Mouse (Mus musculus) mature B cell (primary cell): Measurements from ENCODE around the gene Hdac2.

Experiments
- in situ Hi-C: fragments of 300-500 bp; cut with MboI; formaldehyde crosslinking; loops from 2 replicates; pipeline ENCODE4 v1.14.3; 2019

Hdac2 gene

GRCm38 (mm10) chr10:36974086-36974675 lies at the start of gene Hdac2:
TSS of gene Hdac2 (plus strand) at chr10:36974544.
- in situ Hi-C loops, result no loop called here

- in situ Hi-C loops, result no loop called here
Measured at GRCm38 (mm10) chr10:36928212-36928611, 46.1 kb upstream of the Hdac2 start.

DNA sequence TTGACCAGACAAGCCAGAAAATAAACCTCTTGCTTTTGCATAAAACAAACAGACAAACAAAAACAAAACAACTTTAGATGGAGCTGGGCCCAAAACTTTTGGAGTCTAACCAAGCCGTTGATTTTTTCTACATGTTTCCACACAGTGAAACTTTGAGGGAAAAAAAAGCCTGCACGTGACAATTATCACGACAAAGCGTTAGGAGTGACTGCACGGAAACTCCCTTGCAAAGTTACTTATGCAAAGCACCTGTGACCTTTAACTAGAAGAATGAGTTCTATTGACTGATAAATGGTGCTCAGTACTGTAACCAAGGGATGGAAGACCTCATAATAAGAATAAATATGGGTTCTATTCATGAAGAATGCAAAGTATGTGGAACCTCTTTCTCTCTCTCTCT lies 38.5 kb upstream of the Hdac2 start:
- in situ Hi-C loops, result no loop called here

DNA sequence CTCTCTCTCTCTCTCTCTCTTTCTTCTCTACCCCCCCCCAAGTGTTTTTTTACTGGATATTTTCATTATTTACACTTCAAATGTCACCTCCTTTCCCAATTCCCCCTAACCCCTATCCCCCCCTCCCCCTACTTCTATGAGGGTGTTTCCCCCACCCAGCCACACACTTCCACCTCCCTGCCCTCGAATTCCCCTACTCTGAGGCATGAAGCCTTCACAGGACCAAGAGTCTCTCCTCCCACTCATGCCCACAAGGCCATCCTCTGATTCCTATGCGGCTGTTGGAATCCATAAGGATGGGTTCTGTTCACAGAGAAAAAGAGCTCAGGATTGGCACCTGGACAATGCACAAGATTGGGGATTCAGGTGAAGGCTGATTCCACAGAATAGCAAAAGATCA lies 38.1 kb upstream of the Hdac2 start:
- in situ Hi-C loops, result no loop called here

- in situ Hi-C loops, result no loop called here
Measured at GRCm38 (mm10) chr10:36951742-36952141, 22.6 kb upstream of the Hdac2 start.

DNA sequence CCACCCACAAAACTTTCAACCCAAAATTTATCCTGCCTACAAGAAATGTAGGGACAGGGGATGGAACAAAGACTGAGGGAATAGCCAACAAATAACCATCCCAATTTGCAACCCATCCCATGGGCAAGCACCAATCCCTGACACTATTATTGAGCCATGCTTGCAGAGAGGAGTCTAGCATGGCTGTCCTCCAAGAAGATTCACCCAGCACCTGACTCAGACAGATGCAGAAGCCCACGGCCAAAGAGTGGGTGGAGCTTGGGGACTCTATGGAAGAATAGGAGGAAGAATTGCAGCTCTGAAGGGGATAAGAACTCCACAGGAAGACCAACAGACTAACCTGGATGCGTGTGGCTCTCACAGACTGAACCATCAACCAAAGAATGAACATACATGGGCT lies 21.7 kb upstream of the Hdac2 start:
- in situ Hi-C loops, result no loop called here

GRCm38 (mm10) chr10:36959563-36960110 lies 14.7 kb upstream of the Hdac2 start:
- in situ Hi-C loops, result no loop called here

DNA sequence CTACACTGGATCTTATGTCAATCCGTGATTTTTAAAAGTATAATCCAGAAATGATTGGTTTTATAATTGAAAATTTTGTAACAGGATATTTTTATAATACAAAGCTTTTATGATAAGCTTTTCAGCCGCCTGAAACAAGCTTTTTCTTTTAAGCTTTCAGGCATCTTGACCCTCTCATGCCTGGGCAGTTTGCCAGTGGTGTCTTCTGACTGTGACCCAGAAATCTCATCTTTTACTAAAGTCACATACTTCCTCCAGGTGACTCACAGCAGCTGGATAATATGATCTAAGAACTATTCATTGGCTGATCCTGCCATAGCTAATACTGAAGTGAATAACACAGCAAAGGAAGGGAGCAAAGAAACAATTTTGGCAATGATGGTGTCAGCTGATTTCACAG lies 9.9 kb upstream of the Hdac2 start:
- in situ Hi-C loops, result no loop called here

- in situ Hi-C loops, result no loop called here
Measured at GRCm38 (mm10) chr10:36974676-36975520, 554 bp downstream of the Hdac2 start.

DNA sequence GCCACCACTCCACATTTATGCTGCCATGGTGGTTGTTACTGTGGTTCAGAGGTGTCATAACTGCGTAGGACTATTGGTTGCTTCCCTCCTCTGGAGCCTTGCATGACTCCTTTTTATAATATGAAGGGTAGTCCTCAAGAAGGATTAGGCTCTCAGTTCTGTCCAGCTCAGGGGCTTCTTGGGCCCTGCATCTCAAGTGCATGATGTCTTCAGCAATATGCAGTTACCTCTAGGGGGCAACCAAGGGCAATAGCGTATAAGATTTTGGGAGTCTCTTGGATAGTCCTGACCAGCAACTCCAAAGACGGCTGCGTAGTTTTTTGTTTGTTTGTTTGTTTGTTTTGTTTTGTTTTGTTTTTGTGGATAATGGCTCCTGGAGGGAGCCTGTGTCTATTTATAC lies 7.5 kb downstream of the Hdac2 start:
- in situ Hi-C loops, result no loop called here

- in situ Hi-C loops, result no loop called here
Measured at GRCm38 (mm10) chr10:36992149-36992548, 17.8 kb downstream of the Hdac2 start.

GRCm38 (mm10) chr10:37000839-37001238 lies 26.5 kb downstream of the Hdac2 start:
- in situ Hi-C loops, result no loop called here

DNA sequence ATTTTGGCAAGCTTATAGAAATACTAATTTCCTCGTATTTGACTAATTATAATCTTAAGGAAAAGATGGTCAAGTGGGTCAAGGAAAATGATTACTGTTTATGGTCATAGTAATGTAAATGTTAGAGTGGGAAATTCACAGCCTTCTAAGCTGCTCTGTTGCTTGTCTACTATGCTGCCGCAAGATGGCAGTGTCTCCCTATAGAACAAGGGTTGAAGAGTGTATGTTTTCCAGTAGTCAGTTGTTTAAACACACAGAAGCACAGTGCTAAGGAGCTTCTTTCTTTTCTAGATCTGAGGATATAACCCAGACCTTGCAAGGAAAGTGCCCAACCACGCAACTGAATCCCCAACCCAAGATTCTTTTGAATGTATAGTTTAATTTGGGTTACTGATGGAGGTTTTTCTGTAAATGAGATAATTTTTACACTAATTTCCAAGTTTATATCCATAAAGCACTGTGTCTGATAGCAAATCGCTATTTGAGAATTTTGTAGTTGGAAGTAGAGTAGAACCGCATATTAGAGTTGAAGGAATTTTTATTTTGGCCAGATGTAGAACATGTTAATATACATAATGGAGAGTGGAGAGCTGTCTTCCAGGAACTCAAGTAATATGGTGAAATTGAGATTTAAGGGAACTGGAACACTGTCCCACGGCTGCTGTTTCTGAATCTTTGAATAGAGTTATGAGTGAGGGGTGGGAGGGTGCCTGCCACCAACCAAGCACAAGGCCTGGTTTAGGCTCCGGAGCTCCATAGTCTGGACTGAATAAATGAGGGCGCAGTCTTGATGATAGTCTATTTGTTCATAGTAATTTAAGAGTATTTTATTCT lies 40.1 kb downstream of the Hdac2 start:
- in situ Hi-C loops, result no loop called here

- in situ Hi-C loops, result no loop called here
Measured at GRCm38 (mm10) chr10:37015729-37016128, 41.4 kb downstream of the Hdac2 start.

- in situ Hi-C loops, result no loop called here
Measured at GRCm38 (mm10) chr10:37016200-37016599, 41.9 kb downstream of the Hdac2 start.

- in situ Hi-C loops, result no loop called here
Measured at GRCm38 (mm10) chr10:37024301-37024700, 50.0 kb downstream of the Hdac2 start.

DNA sequence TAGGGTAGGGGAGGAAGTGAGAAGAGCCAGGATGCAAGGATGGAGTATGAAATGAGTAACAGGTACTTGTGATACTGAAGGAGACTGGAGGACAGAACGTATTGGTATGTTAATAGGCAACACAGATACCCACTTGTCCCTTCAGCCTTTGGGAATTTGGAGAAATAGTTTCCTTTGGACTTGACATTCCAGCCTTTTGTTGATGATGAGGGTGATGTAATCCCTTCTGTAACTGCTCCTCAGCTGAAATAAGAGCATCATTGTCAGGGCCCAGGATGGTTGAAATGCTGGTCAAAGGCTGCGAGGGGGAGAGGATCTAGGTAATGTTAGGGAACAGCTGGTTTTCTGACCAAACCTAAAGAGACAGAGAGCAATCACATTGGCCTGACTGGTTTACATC lies 54.3 kb downstream of the Hdac2 start:
- in situ Hi-C loops, result no loop called here

DNA sequence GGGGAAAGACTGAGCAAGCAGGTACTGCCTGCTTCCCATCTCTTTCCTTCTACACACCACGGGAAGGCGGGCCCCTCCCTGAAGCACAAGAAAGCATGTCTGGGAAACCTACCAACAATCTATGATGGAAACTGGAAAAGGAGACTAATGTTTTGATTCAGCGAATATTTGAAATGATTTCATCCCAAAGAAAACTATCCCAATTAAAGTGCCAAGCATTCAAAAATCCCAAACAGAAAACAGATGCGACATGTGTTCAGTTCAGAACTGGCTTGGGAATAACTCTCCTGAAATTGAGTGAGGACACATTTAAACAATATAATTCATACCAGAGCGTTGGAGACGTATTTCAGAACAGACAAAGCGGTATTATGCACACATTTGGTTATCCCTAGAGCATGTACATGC lies 60.8 kb downstream of the Hdac2 start:
- in situ Hi-C loops, result no loop called here

DNA sequence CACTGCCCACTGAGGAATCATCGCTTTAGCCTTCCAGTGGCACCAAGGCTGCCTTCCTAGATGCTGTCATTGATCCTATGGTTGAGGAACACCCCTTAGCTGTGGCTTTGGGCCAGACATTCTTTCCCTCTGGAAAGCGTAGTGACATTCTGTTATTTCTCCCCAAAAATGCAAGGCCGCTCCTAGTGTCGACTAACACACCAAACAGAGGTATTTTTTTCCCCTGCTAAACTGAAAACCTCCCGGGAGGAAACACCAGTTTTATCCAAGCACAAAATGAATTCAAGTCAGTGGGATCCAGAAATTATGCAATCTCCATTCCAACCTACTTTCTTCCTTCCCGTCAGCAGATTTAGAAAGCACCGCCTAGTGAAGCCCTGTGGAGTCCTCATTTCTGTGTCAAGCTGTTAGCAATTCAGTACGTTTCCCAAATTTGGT lies 73.3 kb downstream of the Hdac2 start:
- in situ Hi-C loops, result no loop called here
